Mouse (Mus musculus) forebrain, embryonic 11.5 days (tissue): ENCODE data around the gene Ets1. TPM values are rescaled to one million over a fixed set of nuclear protein-coding genes. Genes with fewer than 3 reads are reported as not detected.
A peak's percentile ranks its signal among the peaks of the same experiment; 100 is the strongest.

Source experiments
- ATAC-seq: fragments of 200-750 bp; cut with Nextera tagmentation; replicated peaks from 2 replicates; pipeline ENCODE4 v1.8.0; 2017; ENCODE audit warnings: moderate TSS enrichment; ENCODE audit not compliant: low FRiP score
- DNase-seq: peaks from one replicate; pipeline ENCODE4 v3.0.0-alpha.2; 2017; ENCODE audit warnings: low spot score
- H3K27ac ChIP-seq: fragments of 300-500 bp; sonication (generic); 2 replicates; pipeline ENCODE4 v1.5.1; 2014; ENCODE audit warnings: low read depth, low read length
- H3K27me3 ChIP-seq: fragments of 300-500 bp; sonication (generic); 2 replicates; pipeline ENCODE4 v1.6.1; 2014; ENCODE audit warnings: mild to moderate bottlenecking, low read length, mixed read lengths; ENCODE audit not compliant: control insufficient read depth, insufficient read depth
- H3K36me3 ChIP-seq: fragments of 300-500 bp; sonication (generic); 2 replicates; pipeline ENCODE4 v1.6.1; 2014; ENCODE audit warnings: mild to moderate bottlenecking, low read length, moderate library complexity, mixed read lengths; ENCODE audit not compliant: control insufficient read depth, insufficient read depth
- H3K4me1 ChIP-seq: fragments of 300-500 bp; sonication (generic); replicated peaks from 2 replicates; pipeline ENCODE4 v1.6.1; 2014; ENCODE audit warnings: low read length, mixed read lengths; ENCODE audit not compliant: control insufficient read depth, insufficient read depth
- H3K4me2 ChIP-seq: fragments of 300-500 bp; sonication (generic); 2 replicates; pipeline ENCODE4 v1.6.1; 2014; ENCODE audit warnings: low read depth, mild to moderate bottlenecking, low read length, moderate library complexity, mixed read lengths; ENCODE audit not compliant: severe bottlenecking
- H3K4me3 ChIP-seq: fragments of 300-500 bp; sonication (generic); 2 replicates; pipeline ENCODE4 v1.5.1; 2014; ENCODE audit warnings: low read depth, low read length
- H3K9ac ChIP-seq: fragments of 300-500 bp; sonication (generic); 2 replicates; pipeline ENCODE4 v1.6.1; 2014; ENCODE audit warnings: low read length
- H3K9me3 ChIP-seq: fragments of 300-500 bp; sonication (generic); 2 replicates; pipeline ENCODE4 v1.6.1; 2016; ENCODE audit warnings: low read length, mixed read lengths; ENCODE audit not compliant: control insufficient read depth
- WGBS: fragments of 180-500 bp; shearing (Covaris S2); extraction: QIAGEN DNeasy Blood & Tissue Kit; methylation state at CpG from one replicate; pipeline ENCODE4 v1.1.7; 2014; 5-methylcytosine and 5-hydroxymethylcytosine counted together
- polyA plus RNA-seq: library from polyadenylated mRNA; unstranded; fragments of >200 nt; fragmentation: Nextera tagmentation; extraction: Ambion mirVana; gene quantifications from 2 replicates; pipeline ENCODE4 v1.2.1, GENCODE M21; 2014

The Ets1 gene
- polyA plus RNA-seq, 1 experiment from 2014 or later: 22.6 TPM

DNA sequence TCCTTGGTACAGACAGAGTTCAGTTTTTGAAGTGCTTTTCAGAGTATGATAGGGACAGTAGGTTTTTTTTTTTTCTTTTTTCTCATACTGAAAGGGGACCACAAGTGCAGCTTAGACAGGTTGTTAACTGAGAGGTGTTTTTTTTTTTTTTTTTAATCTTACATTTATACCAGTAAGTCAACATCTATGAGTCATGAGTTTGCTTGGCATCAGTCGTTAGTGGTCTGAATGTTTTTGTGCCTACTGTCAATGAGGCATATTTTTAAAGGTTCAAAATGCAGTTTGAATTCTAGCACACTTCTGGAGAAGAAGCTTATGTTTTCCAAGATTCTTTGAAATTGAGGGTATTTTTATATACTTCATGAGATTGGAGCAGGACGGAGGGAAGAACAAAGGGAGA, 56.9 kb downstream of the Ets1 start:
- no peaks in the 10 kb centered on the region for H3K36me3 ChIP-seq
- H3K27me3 ChIP-seq: peaks cover 95% of the 10 kb centered on the region
- H3K27ac ChIP-seq: no peak overlapping the region
- ATAC-seq (no peak), DNase-seq (no peak)
- WGBS: 80% methylated on average over 2 of the region's 2 CpGs
- H3K9ac ChIP-seq: no peak overlapping the region
- no peak overlapping the region for H3K4me2 ChIP-seq
- H3K4me3 ChIP-seq: no peak overlapping the region
- H3K4me1 ChIP-seq: peaks cover 5% of the 10 kb centered on the region; the same call in 1 of the 2 replicates
- H3K9me3 ChIP-seq: no peaks in the 10 kb centered on the region

- H3K9ac ChIP-seq: no peak overlapping the region
- DNase-seq (peak; percentile 17), ATAC-seq (no peak)
- H3K27me3 ChIP-seq: peaks cover 92% of the 10 kb centered on the region
- H3K27ac ChIP-seq: no peak overlapping the region
- no peaks in the 10 kb centered on the region for H3K9me3 ChIP-seq
- WGBS: 76% methylated on average over 3 of the region's 3 CpGs
- H3K4me3 ChIP-seq: no peak overlapping the region
- H3K4me1 ChIP-seq: peaks cover 5% of the 10 kb centered on the region; the same call in 1 of the 2 replicates
- H3K36me3 ChIP-seq: no peaks in the 10 kb centered on the region
- H3K4me2 ChIP-seq: no peak overlapping the region
These were observed 57.4 kb downstream of the Ets1 start for GRCm38 (mm10) chr9:32693411-32693810.

GRCm38 (mm10) chr9:32694111-32694824, 58.2 kb downstream of the Ets1 start:
- Histone ChIP-seq H3K36me3 (no peaks in the 10 kb centered on the region), H3K4me2 (no peak overlapping the region), H3K9ac (no peak overlapping the region), H3K4me3 (no peak overlapping the region), H3K27ac (no peak overlapping the region), H3K4me1 (peaks cover 5% of the 10 kb centered on the region; the same call in 1 of the 2 replicates), H3K9me3 (no peaks in the 10 kb centered on the region), H3K27me3 (peaks cover 93% of the 10 kb centered on the region)
- DNase-seq (peak; percentile 36), ATAC-seq (no peak)
- 69% methylated on average over 12 of the region's 12 CpGs for WGBS

DNA sequence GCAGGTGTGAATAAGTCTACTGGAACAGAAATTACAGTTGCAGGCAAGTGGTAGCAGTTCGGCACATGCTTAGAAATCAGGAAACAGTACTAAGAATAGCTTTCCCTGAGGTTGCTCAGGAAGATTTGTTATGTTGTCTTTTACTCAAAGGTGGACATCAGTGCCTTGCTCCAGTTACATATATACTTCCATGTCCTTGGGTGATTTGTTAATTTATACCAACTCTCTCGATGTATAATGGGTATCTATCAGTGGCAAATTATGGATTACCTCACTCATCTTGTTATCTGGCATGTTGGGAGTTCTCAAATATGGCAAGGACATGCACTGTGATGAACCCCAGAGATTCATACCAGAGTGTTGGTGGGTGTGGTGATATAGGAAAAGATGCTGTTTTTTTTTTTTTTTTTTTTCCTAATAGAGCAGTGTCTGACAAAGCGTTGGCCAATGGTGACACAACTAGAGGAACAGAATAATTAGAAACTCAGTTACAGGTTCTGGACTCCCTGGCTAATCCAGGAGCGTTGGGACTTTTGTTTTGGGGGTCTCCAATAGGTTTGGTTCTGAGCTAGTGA, 59.0 kb downstream of the Ets1 start:
- Histone ChIP-seq H3K27me3 (peaks cover 93% of the 10 kb centered on the region), H3K4me3 (peak overlapping the region; percentile 40), H3K9ac (no peak overlapping the region), H3K9me3 (no peaks in the 10 kb centered on the region), H3K4me1 (peaks cover 5% of the 10 kb centered on the region; the same call in 1 of the 2 replicates), H3K4me2 (peak overlapping the region; percentile 64), H3K27ac (no peak overlapping the region), H3K36me3 (no peaks in the 10 kb centered on the region)
- no peak for DNase-seq
- no peak for ATAC-seq
- 47% methylated on average over 4 of the region's 4 CpGs for WGBS

- DNase-seq: peak; percentile 98
- no peaks in the 10 kb centered on the region for H3K9me3 ChIP-seq
- H3K27ac ChIP-seq: no peak overlapping the region
- H3K27me3 ChIP-seq: peaks cover 86% of the 10 kb centered on the region
- WGBS: under 1% methylated on average over 65 of the region's 67 CpGs
- ATAC-seq: peak; percentile 99
- no peaks in the 10 kb centered on the region for H3K36me3 ChIP-seq
- H3K4me1 ChIP-seq: peaks cover 5% of the 10 kb centered on the region; the same call in 1 of the 2 replicates
- H3K4me3 ChIP-seq: peak overlapping the region; percentile 40
- peak overlapping the region; percentile 64 for H3K4me2 ChIP-seq
- H3K9ac ChIP-seq: peak overlapping the region; percentile 45
These were observed 59.6 kb downstream of the Ets1 start for GRCm38 (mm10) chr9:32695492-32696190.

- H3K4me3 ChIP-seq: peak overlapping the region; percentile 40
- no peak for DNase-seq
- WGBS: under 1% methylated on average over 13 of the region's 13 CpGs
- peak; percentile 49 for ATAC-seq
- H3K9ac ChIP-seq: peak overlapping the region; percentile 45
- H3K4me1 ChIP-seq: peaks cover 5% of the 10 kb centered on the region; the same call in 1 of the 2 replicates
- H3K27ac ChIP-seq: no peak overlapping the region
- H3K27me3 ChIP-seq: peaks cover 83% of the 10 kb centered on the region
- H3K36me3 ChIP-seq: no peaks in the 10 kb centered on the region
- peak overlapping the region; percentile 64 for H3K4me2 ChIP-seq
- no peaks in the 10 kb centered on the region for H3K9me3 ChIP-seq
These were observed 60.2 kb downstream of the Ets1 start for GRCm38 (mm10) chr9:32696259-32696658.

- H3K27ac ChIP-seq: no peak overlapping the region
- no peaks in the 10 kb centered on the region for H3K36me3 ChIP-seq
- H3K27me3 ChIP-seq: peaks cover 79% of the 10 kb centered on the region
- H3K9ac ChIP-seq: no peak overlapping the region; the same call in 1 of the 2 replicates
- DNase-seq (peak; percentile 59), ATAC-seq (no peak)
- H3K9me3 ChIP-seq: no peaks in the 10 kb centered on the region
- peak overlapping the region; percentile 40 for H3K4me3 ChIP-seq
- WGBS: 6% methylated on average over 7 of the region's 7 CpGs
- H3K4me1 ChIP-seq: peaks cover 5% of the 10 kb centered on the region; the same call in 1 of the 2 replicates
- peak overlapping the region; percentile 64; the same call in 1 of the 2 replicates for H3K4me2 ChIP-seq
These were observed 60.7 kb downstream of the Ets1 start for GRCm38 (mm10) chr9:32696717-32697116.

DNA sequence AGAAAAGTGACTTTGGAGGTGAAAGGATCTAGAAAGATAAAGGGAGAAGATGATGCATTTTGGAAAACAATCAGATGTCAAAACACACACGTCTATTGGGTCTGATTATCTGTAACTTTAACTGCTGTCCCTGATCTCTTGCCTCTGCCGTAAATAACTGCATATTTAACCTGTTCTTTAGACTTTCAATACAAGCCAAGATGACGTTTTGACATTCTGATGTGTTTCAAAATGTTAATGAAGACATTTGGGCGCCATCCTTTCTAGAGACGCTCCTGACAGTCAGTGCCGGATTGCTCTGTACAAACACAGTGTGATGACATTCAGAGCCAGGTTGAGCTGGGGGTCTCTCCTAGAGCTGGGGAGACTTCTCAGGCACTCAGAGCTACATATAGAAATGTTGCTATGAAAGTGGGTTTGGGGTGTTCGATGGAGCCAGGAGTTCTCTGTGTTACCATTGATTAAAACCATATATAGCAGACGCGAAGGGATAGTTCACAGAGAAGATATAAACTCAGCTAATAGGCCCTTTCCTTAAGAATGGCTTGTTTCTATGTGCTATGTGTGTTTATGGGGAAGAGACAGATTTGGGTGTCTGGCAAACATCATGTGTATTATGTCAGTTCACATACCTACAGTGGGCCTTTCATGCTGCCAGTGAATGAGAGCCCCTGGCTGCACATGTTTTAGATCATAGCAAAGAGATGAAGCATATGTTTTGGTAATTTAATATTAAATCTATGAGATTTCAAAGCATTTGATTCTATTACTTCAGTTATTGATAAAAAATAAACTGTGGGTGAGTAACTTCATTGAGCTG, 61.5 kb downstream of the Ets1 start:
- Histone ChIP-seq H3K36me3 (no peaks in the 10 kb centered on the region), H3K9ac (no peak overlapping the region), H3K9me3 (no peaks in the 10 kb centered on the region), H3K27me3 (peaks cover 71% of the 10 kb centered on the region), H3K27ac (no peak overlapping the region), H3K4me2 (no peak overlapping the region), H3K4me3 (0 out of 2 replicates have a peak overlapping the region, but pooled peaks have one; percentile 40), H3K4me1 (peaks cover 5% of the 10 kb centered on the region; the same call in 1 of the 2 replicates)
- DNase-seq (no peak), ATAC-seq (no peak)
- WGBS: 68% methylated on average over 9 of the region's 9 CpGs
